Mouse (Mus musculus): ENCODE results near the gene Arhgef3. TPM values are rescaled to one million over a fixed set of nuclear protein-coding genes. Genes with fewer than 3 reads are reported as not detected.

The Arhgef3 gene
- total RNA-seq (2023), result 100 to 1,000 TPM; 104 to 113 TPM

GRCm38 (mm10) chr14:27114362-27115274, at the start of gene Arhgef3:
Gene Arhgef3, plus strand, starts transcription at chr14:27114899.

GRCm38 (mm10) chr14:27428573-27428972, 313.9 kb downstream of the Arhgef3 start, which contains the start of gene Fam208a:
Gene Fam208a, plus strand, starts transcription at chr14:27428834.

Other genes with a start within 250 kb of the Arhgef3 start
- not detected for gene Asb14, start 220.3 kb upstream of the Arhgef3 start, total RNA-seq (2023)
- gene Appl1, start 143.7 kb upstream of the Arhgef3 start, total RNA-seq (2023), result 10 to 100 TPM; 15.8 to 19.5 TPM
- not detected for gene Hesx1, start 120.5 kb upstream of the Arhgef3 start, total RNA-seq (2023)
- gene Il17rd, start 76.0 kb upstream of the Arhgef3 start, total RNA-seq (2023), result under 1 TPM; 0.07 to 0.20 TPM

Data from neutrophil, adult 59 days (primary cell).